Mouse (Mus musculus) megakaryocyte, embryonic 14.5 days (primary cell): ENCODE results near the gene Kcng4.

ENCODE experiments used
- FLI1 ChIP-seq: IDR thresholded peaks from 2 replicates; pipeline ENCODE4 v1.6.1; 2012; ENCODE audit warnings: low read length, inconsistent platforms, mixed read lengths
- GATA1 ChIP-seq: IDR thresholded peaks from 3 replicates; pipeline ENCODE4 v1.6.1; 2012; ENCODE audit warnings: mixed read lengths, low read length, inconsistent platforms, borderline replicate concordance

DNA sequence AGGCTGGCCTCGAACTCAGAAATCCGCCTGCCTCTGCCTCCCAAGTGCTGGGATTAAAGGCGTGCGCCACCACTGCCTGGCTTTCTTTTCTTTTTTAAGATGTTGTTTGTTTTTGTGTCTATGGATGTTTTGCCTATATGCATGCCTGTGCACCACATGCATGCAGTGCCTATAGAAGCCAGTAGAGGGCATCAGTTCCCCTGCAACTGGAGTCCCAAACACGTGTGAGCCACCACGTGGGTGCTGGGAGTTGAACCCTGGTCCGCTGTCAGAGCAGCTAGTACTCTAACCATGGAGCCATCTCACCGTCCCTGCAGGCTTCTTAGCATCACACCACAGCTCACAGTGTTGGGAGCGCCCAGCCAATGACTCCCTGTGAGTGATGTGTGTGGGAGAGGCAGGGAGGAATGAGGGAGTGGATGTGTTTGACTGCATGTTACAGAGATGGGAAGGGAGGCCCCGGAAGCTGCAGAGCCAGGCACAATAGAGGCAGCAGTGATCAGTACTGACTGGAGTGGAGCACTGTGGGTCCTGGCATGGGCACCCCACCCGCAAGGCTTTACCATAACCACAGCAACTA is 38.6 kb upstream of the Kcng4 start:
- TF ChIP-seq FLI1 (no peak), GATA1 (no peak)
